Mouse (Mus musculus) layer of hippocampus, postnatal 14 days (tissue): ENCODE data around the gene Mapk1ip1l. TPM values are rescaled to one million over a fixed set of nuclear protein-coding genes. Genes with fewer than 3 reads are reported as not detected.
"Not testable (repeated sequence)": the region's sequence is repeated elsewhere in the genome, so short reads cannot be mapped to it uniquely, and the experiment has no call there.

Source experiments
- DNase-seq, 2 experiments: peaks; one replicate each; pipeline ENCODE4 v3.0.0; 2021 to 2022; ENCODE audit warnings: low spot score in 2 of 2, mixed read lengths in 1 of 2
- total RNA-seq, 2 experiments: library from RNA; stranded (reverse); gene quantifications; 2 replicates each; pipeline ENCODE4 v1.2.3; 2021

The Mapk1ip1l gene
- total RNA-seq, 2 experiments from 2014 or later, result 69.2 to 71.0 TPM

DNA sequence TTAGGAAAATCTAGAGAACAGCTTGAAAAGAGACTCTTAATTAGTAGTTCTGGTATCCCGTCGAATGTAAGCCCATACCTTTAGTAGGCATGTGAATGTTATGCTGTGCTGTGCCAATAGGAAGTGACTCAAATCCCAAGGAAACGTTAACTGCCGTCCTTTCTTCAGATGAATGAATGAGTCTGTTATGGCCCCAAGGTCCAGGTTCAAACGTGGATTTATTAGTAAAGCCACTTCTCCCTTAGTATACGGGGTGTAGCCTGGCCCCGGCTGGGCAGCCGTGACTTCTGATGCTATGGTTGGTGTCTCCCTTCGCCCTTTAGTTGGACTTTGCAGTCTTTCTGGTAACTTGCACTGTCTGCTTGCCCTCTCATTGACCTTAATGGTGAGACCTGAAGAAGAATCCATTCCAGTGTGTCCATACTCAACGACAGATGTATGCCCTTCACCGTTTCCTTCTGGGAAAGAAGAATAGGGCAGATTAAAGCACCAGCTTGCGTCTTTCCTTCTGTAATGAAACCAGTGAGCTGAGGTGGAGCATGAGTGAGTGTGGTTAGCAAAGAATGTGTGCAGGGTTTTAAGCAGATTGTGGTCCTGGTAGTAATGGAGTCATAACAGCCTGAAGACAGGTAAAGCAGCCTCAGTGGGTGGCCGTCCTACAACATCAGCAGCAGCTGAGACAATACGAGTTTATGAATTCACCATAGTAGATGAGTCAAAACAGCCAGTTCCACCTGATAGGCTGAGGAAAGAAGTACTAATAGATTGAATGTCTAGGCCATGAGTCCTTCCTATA, 5.0 kb downstream of the Mapk1ip1l start:
- DNase-seq, result no peak

DNA sequence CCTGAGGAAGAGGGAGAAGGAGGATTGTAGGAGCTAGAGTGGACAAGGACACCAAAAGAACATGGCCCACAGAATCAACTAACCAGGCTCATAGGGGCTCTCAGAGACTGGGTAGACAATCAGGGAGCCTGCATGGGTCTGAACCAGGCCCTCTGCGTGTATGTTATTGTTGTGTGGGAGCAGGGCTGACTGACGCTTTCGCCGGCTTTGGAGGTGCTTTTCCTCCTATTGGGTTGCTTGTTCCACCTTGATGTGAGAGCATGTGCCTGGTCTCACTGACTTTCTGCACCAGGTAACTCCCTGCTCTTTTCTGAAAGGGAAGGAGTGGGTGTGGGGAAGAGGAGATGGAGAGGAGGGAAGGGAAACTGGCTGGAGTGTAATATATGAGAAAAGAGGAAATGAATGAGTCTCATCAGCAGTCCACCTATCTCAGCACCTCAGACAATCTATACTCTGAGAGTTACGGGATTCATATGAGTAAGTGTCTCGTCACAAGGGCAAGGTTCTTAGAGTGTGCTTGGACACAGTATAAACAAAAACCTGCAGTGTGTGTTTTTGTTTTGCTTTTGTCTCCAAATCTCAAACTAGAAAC, 6.8 kb downstream of the Mapk1ip1l start:
- DNase-seq, result no peak

DNA sequence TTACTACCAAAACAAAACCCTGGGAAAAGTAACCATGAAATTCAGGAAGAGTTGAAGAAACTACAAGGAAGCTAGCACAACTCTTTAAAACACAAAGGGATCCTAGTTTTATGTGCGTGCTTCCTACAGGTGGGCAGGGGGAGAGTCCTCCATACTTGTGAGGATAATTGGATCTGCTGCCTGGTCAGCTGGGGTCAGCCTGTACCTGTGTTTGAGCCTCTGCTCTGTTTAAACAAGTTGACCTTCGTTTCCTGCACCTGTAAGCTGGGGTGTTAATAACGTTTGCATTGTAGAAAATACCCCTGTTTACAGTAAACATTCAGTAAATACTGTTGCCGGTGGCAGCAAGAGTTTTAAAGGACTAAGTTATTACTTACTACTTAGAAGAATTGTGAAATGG, 7.9 kb downstream of the Mapk1ip1l start:
- DNase-seq, result no peak

DNA sequence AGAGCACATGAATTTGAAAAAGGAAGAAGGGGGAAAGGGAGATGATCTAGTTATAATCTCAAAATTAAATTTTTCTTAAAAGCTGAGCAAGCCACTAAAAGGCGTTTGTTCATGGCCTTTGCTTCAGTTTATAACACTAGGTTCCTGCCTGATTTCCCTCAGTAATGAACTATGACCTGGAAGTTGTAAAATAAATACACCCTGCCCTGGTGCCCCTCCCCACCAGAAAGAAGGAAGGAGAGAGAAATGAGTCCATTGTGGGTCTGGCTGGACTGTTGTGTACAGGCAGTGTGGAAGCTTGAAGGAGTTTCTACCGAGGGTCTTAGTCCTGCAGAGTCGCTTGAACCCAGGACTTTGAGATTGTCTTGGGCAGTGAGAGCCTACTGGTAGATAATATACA, 9.6 kb downstream of the Mapk1ip1l start:
- no peak for DNase-seq

DNA sequence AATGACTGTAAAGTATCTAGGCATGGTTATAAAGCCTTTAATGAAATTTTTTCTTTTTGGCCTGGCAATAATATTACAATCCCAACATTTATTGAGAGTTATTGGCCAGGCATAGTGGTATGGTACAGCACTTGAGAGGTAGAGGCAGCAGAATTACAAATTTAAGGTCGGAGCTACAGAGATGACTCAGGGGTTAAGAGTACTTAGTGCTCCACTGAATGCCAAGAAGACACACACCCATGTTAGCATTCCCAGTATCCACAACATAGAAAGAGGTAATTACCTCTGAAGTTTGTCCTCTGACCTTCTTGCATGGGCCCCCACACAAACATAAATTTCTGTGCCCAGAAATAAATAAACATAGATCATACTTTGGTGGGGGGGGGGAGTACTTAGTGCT, 11.0 kb downstream of the Mapk1ip1l start:
- DNase-seq, result no peak

DNA sequence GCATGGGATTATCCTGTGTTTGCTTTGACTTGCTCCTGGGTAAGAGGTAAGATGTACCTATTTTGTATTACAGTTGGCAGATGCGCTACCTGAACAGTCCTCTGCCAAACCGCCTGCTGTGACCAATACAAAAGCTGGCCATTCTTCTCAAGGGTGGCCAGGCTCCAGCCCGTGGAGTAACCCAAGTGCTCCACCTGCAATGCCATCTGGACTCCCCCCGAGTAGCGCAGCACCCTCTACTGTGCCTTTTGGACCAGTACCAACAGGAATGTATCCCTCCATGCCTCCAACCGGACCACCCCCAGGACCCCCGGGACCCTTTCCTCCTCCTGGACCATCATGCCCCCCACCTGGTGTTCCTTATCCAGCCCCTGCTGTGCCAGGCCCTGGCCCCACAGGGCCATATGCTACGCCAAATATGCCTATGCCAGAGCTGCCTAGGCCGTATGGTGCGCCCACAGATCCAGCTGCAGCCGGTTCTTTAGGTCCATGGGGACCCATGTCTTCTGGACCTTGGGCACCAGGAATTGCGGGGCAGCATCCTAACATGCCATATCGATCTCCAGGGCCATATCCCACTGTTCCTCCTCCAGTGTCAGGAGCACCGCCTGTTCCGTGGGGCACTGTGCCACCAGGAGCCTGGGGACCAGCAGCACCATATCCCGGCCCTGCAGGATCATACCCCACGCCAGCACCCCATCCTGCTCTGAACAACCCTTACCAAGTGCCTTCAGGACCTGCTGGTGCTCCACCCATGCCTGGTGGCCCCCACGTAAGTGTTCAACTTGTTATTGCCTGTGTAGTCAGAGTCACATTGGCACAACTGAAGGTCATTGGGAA, 12.5 kb downstream of the Mapk1ip1l start:
- no peak for DNase-seq

DNA sequence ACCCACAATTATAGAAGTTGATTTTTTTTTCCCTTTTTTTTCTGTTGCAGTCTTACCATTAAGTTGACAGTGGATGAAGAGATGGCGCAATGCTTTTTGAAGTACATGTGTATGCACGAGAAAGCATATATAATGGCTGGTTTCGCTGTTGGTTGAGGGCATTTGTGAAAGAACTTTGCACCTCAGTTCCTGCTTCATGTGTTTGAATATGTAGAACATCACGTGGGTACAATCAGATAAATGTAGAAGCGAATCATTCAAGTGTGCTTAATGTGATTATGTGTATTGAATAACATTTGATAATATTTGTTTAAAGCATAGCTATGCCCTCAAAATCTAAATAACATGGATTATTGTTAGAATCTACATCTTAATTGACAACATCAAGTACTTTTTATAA, 21.3 kb downstream of the Mapk1ip1l start:
- DNase-seq, result no peak

DNA sequence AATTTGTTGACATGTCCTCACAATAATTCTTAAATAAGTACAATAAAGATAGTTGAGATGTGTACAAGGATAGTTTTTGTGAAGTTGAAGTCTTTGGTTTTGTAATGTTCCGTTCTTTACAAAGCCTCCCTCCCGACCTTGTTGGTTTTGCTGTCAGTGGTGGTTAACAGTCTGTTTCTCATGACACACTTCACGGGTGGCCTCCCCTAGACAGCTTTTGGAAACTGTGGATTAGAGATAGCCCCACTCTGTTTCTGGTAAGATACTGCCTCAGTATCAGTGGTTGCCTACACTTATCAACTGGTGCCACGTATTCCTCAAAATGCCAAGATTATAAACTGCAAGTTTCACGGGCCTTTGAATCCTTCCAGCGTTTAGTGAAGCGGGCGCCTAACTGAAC, 23.5 kb downstream of the Mapk1ip1l start:
- DNase-seq, result not testable (repeated sequence)

DNA sequence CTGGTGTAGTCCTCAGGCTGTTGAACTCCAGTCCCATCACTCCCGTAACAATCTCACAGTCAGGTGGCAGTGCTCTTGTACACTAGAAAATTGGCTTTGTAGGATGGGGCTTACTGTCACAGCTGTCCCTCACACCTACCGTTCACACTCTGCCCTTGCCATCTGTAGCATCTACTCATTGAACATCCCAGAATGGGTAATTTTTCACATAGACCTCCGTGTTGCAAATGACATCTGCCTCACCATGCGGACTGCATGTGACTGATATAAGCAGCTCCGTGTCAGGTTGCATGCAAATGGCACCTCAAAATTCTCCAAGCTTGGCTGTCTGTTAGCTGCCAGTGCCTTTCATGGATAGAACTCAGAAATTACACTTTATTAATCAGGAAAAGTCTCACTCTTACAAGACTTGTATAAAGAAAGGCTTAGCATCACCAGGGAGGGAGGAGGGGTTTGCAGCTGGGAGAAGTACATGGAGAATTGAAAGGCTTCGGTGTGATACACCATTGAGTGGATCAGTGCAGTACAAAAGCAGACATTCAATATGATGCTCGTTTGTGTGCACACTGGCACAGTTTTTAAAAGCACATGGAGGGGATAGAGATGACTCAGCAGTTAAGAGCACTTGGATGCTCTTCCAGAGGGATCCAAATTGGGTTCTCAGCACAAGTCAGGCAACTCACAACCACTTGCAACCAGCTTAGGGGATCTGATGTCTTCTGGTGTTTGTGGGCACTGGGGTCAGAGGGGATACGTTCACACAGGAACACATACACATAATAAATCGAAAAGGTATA, 28.1 kb downstream of the Mapk1ip1l start:
- DNase-seq, result peak; percentile 41 to 75

DNA sequence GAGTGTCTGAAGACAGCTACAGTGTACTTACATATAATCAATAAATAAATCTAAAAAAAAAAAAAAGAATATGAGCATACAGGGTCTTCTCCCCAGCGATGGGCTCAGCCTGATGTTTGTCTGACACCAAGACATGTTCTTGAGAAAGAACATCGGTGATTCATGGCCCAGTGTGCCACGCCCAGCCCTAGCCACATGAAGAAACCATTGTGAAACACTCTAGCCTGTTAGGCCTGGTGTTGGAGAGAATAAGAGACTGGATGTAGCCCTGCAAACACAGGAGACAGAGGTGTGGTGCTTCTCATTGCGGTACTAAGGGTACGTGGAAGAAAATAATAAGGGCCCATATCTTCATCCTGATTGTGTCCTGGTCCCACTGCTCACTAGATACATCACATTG, 29.3 kb downstream of the Mapk1ip1l start:
- DNase-seq, result no peak

DNA sequence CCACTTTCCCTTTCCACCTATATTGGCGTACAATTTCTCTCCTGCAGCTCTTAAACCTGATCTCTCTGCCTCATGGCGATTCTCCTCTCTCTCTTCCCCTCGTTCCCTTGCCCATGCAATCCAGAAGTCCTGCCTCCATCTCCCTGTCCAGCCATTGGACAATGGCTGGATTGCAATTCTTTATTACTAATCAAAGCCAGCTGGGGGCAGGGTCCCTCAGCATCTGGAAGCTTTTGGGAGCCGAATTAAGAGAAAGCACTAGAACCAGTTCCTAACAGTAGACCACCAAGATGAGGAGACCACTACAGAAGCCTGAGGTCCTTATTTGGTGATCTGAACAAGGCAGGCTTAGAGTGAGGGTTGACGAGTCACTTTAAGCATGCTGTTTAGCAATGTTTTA, 33.9 kb downstream of the Mapk1ip1l start:
- no peak for DNase-seq

DNA sequence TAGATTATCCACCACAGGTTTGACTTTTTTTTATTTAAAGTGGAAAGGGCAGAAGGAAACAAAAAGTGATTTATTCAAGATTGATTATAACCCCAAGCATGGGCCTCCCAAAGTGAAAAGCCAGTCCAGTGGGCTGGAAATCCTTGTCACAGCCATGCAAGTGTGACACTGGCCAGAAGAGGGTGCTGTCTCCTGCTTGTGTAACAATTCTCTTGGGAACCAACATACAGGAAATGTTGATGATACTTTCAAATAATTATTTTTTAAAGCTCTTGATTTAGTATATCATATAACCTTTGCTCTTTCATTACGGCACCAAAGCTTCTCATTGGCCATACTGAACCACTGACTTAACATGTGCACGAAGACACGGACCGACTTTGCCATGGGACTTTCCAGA, 36.8 kb downstream of the Mapk1ip1l start:
- peak; percentile 65 to 79 for DNase-seq

DNA sequence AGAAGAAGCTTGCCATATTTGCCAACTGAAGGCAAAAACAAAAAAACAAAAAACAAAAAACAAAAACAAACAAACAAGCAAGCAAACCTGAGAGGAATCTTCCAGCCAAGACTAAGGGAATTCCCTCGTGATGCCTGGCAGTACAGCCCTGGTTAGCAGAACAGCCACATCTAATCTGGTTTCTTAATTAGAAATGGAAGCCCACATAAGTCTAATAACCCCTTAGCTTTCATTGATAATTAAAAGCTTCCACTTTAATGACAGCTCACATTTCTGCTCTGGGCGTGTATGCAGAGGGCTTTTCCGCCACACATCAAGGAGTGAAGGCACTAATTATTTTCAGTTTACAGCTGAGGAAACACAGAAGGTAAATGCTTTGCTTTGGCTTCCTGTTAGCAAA, 37.2 kb downstream of the Mapk1ip1l start:
- DNase-seq, result no peak

DNA sequence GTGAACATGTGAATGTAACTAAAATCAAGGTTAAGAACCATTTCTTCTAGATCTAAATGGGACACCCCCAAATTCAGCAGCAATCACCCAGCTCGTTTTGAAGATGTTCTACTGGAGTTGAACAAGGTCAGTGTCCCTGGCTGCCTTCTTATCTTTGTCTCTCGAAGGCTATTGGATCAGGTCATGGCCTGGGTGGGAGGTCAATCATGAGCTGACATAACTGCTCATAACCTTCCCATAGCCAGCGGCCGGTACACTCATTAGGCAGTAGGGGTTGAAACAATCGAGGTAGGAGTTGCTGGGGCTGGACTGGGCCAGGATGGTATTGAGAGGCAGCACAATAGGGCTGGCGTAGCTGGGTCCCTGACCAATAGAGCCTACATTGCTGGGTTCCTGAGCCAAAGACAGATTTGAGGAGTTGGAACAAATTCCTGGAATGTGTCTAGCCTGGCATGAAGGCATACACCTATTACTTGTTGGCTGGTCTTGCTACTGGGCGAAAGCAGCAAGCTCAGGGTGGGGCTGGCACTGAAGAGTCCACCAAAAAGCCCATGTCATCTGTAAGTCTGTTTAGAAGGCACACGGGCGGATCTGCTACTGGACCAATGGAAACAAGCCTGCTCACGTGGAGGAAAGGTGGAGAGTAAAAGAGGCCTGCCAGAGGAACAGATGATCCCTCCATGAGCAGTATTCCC, 42.3 kb downstream of the Mapk1ip1l start:
- DNase-seq, result no peak

DNA sequence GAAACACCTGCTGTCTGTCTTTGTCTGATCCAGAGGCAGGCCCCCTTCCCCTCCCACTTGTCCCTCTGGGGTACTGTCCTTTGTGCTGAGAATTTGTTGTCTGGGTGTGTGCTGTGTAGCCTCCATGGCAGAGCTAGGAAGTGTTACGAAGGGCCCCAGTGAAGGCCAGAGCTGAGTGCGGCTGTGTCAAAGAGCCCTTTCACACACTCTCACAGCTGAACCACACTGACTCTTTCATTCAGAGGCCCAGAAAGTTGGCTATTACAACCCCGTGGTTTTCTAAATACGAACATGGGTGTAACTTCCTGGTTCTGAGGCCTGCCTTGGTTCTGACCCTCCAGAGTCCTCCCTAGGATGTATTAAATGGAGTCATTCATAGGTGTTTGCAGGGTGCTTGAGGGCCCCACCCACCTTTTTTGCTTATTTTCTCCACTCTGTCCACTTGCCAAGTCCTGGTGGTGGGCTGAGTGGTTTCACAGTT, 43.8 kb downstream of the Mapk1ip1l start:
- DNase-seq, result peak in 1 of 2 experiments; percentile 36

DNA sequence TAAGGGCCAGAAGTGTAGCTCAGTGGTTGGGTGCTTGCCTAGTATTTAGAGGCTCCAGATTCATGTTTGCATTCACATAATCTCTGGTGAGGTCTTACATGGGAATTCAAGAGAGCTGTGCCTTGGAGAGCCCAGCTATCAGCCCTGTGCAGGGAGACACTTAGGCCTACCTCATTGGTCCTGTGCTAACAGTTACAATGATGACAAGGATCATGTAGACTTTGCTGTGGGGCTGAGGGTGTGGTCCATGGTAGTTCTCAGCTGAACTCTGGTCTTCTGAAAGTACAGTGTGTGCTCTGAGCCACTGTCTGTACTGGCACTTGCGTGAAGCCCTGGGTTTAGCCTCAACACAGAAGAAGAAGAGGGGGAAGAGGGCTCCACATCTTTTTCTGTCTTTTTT, 48.6 kb downstream of the Mapk1ip1l start:
- DNase-seq, result no peak

DNA sequence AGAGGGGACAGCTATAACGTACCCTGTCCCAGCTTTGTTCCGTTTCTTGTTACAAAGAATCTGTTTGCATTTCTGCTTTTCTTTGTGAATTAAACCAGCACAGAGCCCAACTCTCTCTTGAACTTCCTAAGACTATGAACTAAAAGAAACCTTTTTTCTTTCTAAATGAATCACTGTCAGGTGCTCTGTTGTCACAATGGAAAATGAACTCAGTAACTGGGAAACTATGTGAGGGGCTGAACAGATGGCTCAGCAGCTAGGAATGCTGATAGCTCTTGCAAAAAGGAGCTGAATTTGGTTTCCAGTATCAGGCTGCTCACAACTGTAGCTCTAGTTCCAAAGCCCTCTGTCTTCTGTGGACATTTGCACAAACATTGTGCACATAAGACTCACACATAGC, 52.9 kb downstream of the Mapk1ip1l start:
- DNase-seq, result no peak

DNA sequence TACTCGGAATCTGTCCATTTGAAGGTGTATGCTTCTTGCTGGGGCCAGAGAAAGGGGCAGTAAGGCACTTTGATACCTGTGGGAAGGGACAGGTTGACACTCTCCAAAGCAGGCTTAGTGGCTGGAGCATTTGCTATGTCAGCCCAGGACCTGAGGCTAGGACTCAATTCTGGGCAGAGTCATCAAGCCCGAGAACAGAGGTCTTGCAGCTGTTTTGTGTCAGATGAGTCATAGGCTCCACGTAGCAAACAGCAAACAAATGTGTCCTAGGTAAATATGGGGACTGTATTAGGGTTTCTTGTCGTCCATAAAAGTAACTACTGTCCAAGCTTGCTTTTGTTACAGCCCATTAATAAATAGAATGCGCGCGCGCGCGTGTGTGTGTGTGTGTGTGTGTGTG, 54.2 kb downstream of the Mapk1ip1l start:
- DNase-seq, result no peak

DNA sequence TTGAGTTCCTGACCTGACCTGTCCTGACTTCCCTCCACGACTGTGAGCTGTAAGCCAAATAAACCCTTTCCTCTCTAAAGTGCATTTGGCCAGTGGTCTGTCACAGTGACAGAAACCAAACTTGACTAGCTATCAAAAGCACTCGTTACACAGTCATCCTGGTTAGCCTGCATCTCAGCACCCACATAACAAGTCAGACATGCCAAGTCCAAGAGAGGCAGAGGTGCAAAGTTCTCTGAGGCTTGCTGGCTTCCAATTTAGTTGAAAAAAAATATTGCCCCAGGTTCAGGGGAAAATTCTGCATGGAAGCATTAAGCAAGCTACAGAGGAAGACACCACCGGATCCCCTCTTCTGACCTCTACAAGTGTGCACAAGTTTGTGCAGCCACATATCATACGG, 55.2 kb downstream of the Mapk1ip1l start:
- DNase-seq, result no peak

DNA sequence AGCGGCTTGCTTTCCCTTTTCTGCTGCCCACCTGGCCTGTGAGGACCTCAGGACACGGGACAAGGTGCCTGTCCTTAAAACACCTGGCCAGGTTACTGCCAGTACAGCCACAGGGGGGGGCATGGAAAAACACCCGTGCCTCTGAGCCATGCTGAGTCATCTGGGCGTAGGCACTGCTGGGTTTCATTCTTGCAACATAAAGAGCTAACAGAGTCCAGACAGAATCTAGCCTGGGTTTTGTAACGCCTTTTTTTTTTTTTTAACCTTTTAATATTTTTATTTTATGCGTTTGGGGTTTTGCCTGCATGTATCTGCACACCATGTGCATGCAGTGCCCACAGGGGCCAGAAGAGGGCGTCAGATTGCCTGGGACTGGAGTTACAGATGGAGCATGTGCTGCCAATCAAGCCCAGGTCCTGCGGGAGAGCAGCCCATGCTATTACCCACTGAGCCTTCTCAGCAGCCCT, 56.1 kb downstream of the Mapk1ip1l start:
- DNase-seq, result no peak
